8 mouse cellular contexts compared by ENCODE assay signal in genomic region chr2:32137667-32138266, GRCm38 (mm10). TPM values are rescaled to one million over a fixed set of nuclear protein-coding genes. Genes with fewer than 3 reads are reported as not detected.
A peak's percentile ranks its signal among the peaks of the same experiment; 100 is the strongest.
DNase-seq lines count a peak whose midpoint lies in the region; ATAC-seq lines count a peak whose summit lies in the region.

No protein-coding gene starts in this region.

- peak; percentile 96 for ATAC-seq in inflammation-experienced regulatory T-cells, adult 6 months
- ATAC-seq in megakaryocyte-erythroid progenitor cell, adult 5-6 weeks (replicated peaks; ENCODE audit: low FRiP score, low TSS enrichment, poor library complexity, severe bottlenecking): peak; percentile 93

- peak; percentile 97 to 99 for DNase-seq in adrenal gland, adult (ENCODE audit: inconsistent age in 2 of 2, low spot score in 1 of 2)
- DNase-seq in embryo, embryonic 10.5 days (ENCODE audit: low spot score): peak; percentile 100
- DNase-seq in gastrocnemius, postnatal 14 days: peak; percentile 98
- peak; percentile 97 to 98 for DNase-seq in left cerebral cortex, postnatal 10 days (ENCODE audit: extremely low spot score in 1 of 2, low spot score in 2 of 2)
- peak; percentile 97 for DNase-seq in right cerebral cortex, postnatal 25 days
- peak; percentile 96 to 98 for DNase-seq in urinary bladder, postnatal 4 days (ENCODE audit: low spot score in 2 of 2)

- intact Hi-C loops in gastrocnemius, postnatal 14 days (cut with DNase I; ENCODE audit: low total_unique reads): no loop called here
- intact Hi-C loops in left cerebral cortex, postnatal 10 days (cut with DNase I): no loop called here

RNA-seq across cellular contexts. Expression of gene Prrc2b, which starts 13.1 kb away (rescaled TPM):
- 10 to 100 TPM; 79.2 to 83.9 TPM for total RNA-seq in gastrocnemius, postnatal 14 days (2021)
- 10 to 100 TPM; 33.6 to 40.3 (median 35.2) TPM for polyA plus RNA-seq in inflammation-experienced regulatory T-cells, adult 6 months (2017; shearing (Covaris generic))
- 100 to 1,000 TPM; 274 to 285 TPM for total RNA-seq in left cerebral cortex, postnatal 10 days (2021)
- 58.3 and 63.5 TPM in 2 replicates for total RNA-seq in megakaryocyte-erythroid progenitor cell, adult 5-6 weeks (2014; fragmentation: Nextera tagmentation)
- total RNA-seq in megakaryocyte-erythroid progenitor cell, adult 5-6 weeks (2017): 13.9 and 20.1 TPM in 2 replicates

RNA-seq across cellular contexts. Expression of gene Plpp7, which starts 42.4 kb away (rescaled TPM):
- 100 to 1,000 TPM in 1 of 2 experiments, 10 to 100 TPM in 1; 87.5 to 102 TPM for total RNA-seq in gastrocnemius, postnatal 14 days (2021)
- not detected for polyA plus RNA-seq in inflammation-experienced regulatory T-cells, adult 6 months (2017; shearing (Covaris generic))
- 10 to 100 TPM; 18.7 to 22.9 TPM for total RNA-seq in left cerebral cortex, postnatal 10 days (2021)
- total RNA-seq in megakaryocyte-erythroid progenitor cell, adult 5-6 weeks (2014; fragmentation: Nextera tagmentation): 1.4 and 2.5 TPM in 2 replicates
- 0.65 TPM in 1 of 2 replicates, not detected in the other for total RNA-seq in megakaryocyte-erythroid progenitor cell, adult 5-6 weeks (2017)

RNA-seq across cellular contexts. Expression of gene Fam78a, which starts 53.1 kb away (rescaled TPM):
- total RNA-seq in gastrocnemius, postnatal 14 days (2021): 10 to 100 TPM in 1 of 2 experiments, 1 to 10 TPM in 1; 9.5 to 20.5 TPM
- 10 to 100 TPM; 21.3 to 26.7 (median 22.5) TPM for polyA plus RNA-seq in inflammation-experienced regulatory T-cells, adult 6 months (2017; shearing (Covaris generic))
- 1 to 10 TPM; 1.2 to 2.3 TPM for total RNA-seq in left cerebral cortex, postnatal 10 days (2021)
- 24.9 and 30.2 TPM in 2 replicates for total RNA-seq in megakaryocyte-erythroid progenitor cell, adult 5-6 weeks (2014; fragmentation: Nextera tagmentation)
- total RNA-seq in megakaryocyte-erythroid progenitor cell, adult 5-6 weeks (2017): 17.4 and 23.4 TPM in 2 replicates

Comparison
In these comparisons a context has a peak if more than half of its experiments do, and no peak if none do; other contexts are left out.
1. Peak in every context shown above with its lines: DNase-seq and ATAC-seq.
2. RNA of gene Plpp7, which starts 42.4 kb away (total RNA-seq): 87.5 to 102 TPM in gastrocnemius, postnatal 14 days and 18.7 to 22.9 TPM in left cerebral cortex, postnatal 10 days; 0.65 to 2.5 TPM in megakaryocyte-erythroid progenitor cell, adult 5-6 weeks; every median in the first group is over 4 times any median in the second.